Mouse (Mus musculus): ENCODE measurements around the gene Matn1.

DNA sequence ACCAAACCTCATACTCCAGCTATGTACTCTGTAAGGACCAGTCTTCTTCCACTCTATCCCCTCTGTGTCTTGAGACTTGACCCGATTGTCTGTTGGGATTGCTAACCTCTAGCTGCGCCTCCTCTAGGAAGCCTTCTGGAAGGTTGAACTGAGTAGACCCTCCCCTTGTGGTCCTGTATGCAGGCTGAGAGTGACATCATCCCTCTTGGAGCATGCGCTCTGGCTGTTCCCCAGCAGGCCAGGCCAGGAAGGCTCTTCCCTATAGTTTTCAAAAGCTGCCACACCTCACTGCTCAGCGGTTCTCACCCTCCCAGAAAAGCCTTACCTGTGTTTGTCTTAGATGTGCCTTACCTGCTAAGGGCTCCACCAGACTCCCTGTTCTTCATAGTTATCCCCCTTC is 42.9 kb downstream of the Matn1 start:
- TF ChIP-seq POLR2A (IDR thresholded peaks at IDR 0.05; ENCODE audit: borderline replicate concordance, extremely low read depth, low read depth, low read length): no peak
- TF ChIP-seq CTCF (IDR thresholded peaks at IDR 0.05; ENCODE audit: insufficient read depth, low read length): no peak

All from lung, adult 2 months (tissue).